Mouse (Mus musculus) myocyte (in vitro differentiated cells): Measurements from ENCODE around the gene Pygl. TPM values are rescaled to one million over a fixed set of nuclear protein-coding genes. Genes with fewer than 3 reads are reported as not detected.

Source experiments
- H3K27me3 ChIP-seq: one replicate; pipeline ENCODE4 v1.6.1; 2011; ENCODE audit not compliant: control insufficient read depth, insufficient read depth, insufficient read length
- H3K36me3 ChIP-seq: one replicate; pipeline ENCODE4 v1.6.1; 2011; ENCODE audit not compliant: control insufficient read depth, insufficient read depth
- H3K4me2 ChIP-seq: one replicate; pipeline ENCODE4 v1.6.1; 2011; ENCODE audit warnings: low read depth, control low read depth
- H3K4me3 ChIP-seq: one replicate; pipeline ENCODE4 v1.5.1; 2011; ENCODE audit warnings: mild to moderate bottlenecking, control low read depth, moderate library complexity
- H3K79me2 ChIP-seq: one replicate; pipeline ENCODE4 v1.6.1; 2011; ENCODE audit not compliant: control insufficient read depth, insufficient read depth
- H3ac ChIP-seq: one replicate; pipeline ENCODE4 v1.6.1; 2011; ENCODE audit not compliant: control insufficient read depth, insufficient read length
- CEBPB ChIP-seq: IDR thresholded peaks from 2 replicates; pipeline ENCODE4 v1.6.1; 2011; ENCODE audit warnings: mild to moderate bottlenecking, moderate library complexity; ENCODE audit not compliant: poor library complexity, insufficient read depth, severe bottlenecking
- E2F4 ChIP-seq: IDR thresholded peaks from one replicate; pipeline ENCODE4 v1.6.1; 2011; ENCODE audit warnings: mild to moderate bottlenecking, control low read depth, moderate library complexity; ENCODE audit not compliant: insufficient read depth
- MAX ChIP-seq: IDR thresholded peaks from one replicate; pipeline ENCODE4 v1.6.1; 2011; ENCODE audit warnings: low read depth, mild to moderate bottlenecking, control low read depth
- MYOD1 ChIP-seq, 3 experiments: IDR thresholded peaks; one replicate each; pipeline ENCODE4 v1.6.1; 2011; ENCODE audit warnings: control low read depth in 2 of 3, low read depth in 2 of 3, mild to moderate bottlenecking in 2 of 3, moderate library complexity in 1 of 3; ENCODE audit not compliant: insufficient read length in 2 of 3, control insufficient read depth in 1 of 3
- MYOG ChIP-seq, 3 experiments: IDR thresholded peaks; one replicate each; pipeline ENCODE4 v1.6.1; 2011; ENCODE audit warnings: control low read depth in 2 of 3, low read depth in 2 of 3, mild to moderate bottlenecking in 2 of 3; ENCODE audit not compliant: insufficient read length in 2 of 3, control insufficient read depth in 1 of 3, insufficient read depth in 1 of 3
- POLR2A ChIP-seq: IDR thresholded peaks from one replicate; pipeline ENCODE4 v1.6.1; 2011; ENCODE audit warnings: low read depth, mild to moderate bottlenecking, control low read depth, moderate library complexity; ENCODE audit not compliant: insufficient read length
- POLR2AphosphoS2 ChIP-seq: IDR thresholded peaks from one replicate; pipeline ENCODE4 v1.6.1; 2011; ENCODE audit warnings: low read depth, control low read depth; ENCODE audit not compliant: insufficient read length
- REST ChIP-seq: IDR thresholded peaks from one replicate; pipeline ENCODE4 v1.6.1; 2011; ENCODE audit warnings: mild to moderate bottlenecking, control low read depth, moderate library complexity; ENCODE audit not compliant: insufficient read depth, insufficient read length
- SRF ChIP-seq: IDR thresholded peaks from one replicate; pipeline ENCODE4 v1.6.1; 2011; ENCODE audit warnings: low read depth; ENCODE audit not compliant: control insufficient read depth, insufficient read length
- TCF12 ChIP-seq: IDR thresholded peaks from one replicate; pipeline ENCODE4 v1.6.1; 2011; ENCODE audit warnings: mild to moderate bottlenecking, control low read depth; ENCODE audit not compliant: poor library complexity, insufficient read depth, severe bottlenecking
- TCF3 ChIP-seq: IDR thresholded peaks from one replicate; pipeline ENCODE4 v1.6.1; 2011; ENCODE audit warnings: low read depth, control low read depth; ENCODE audit not compliant: insufficient read length
- USF1 ChIP-seq: IDR thresholded peaks from one replicate; pipeline ENCODE4 v1.6.1; 2011; ENCODE audit warnings: low read depth, mild to moderate bottlenecking, control low read depth, moderate library complexity
- polyA plus RNA-seq: library from polyadenylated mRNA; unstranded; fragments of >200 nt; fragmentation: generic; extraction: Trizol; gene quantifications from one replicate; pipeline ENCODE4 v1.2.1, GENCODE M21; 2012; ENCODE audit warnings: missing spikeins

The Pygl gene
- polyA plus RNA-seq, 1 experiment = 0.02 TPM

DNA sequence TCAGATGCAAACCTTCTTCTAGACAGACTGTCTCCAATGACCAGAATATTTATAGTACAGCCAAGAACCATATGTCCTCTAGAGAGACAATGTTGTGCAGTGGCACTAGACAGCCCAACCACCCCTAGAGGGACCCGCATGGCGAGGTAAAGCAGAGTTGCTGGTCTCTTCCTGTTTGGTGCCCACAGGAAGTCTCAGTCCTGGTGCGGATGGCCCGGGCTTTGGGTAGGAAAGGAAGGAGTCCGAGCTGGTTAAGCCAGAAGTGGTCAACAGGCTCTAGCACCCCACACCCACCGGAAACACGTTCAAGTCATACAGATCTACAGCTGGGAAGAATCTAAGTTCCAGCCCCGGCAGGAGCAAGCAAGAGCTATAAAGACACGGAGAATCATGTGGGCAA is 36.0 kb upstream of the Pygl start:
- Histone ChIP-seq H3K27me3 (peaks cover 21% of the 10 kb centered on the region), H3K79me2 (no peaks in the 10 kb centered on the region), H3ac (no peak overlapping the region), H3K4me3 (no peak overlapping the region), H3K4me2 (no peak overlapping the region), H3K36me3 (no peaks in the 10 kb centered on the region)
- TF ChIP-seq POLR2A (no peak), REST (no peak), USF1 (no peak), MYOD1 (IDR thresholded peaks at IDR 0.05; ENCODE audit: control insufficient read depth in 1 of 3, insufficient read length in 2 of 3, low read depth in 2 of 3) (no peak), MAX (no peak), SRF (no peak), E2F4 (no peak), CEBPB (no peak), TCF12 (no peak), MYOG (IDR thresholded peaks at IDR 0.05; ENCODE audit: control insufficient read depth in 1 of 3, insufficient read depth in 1 of 3, insufficient read length in 2 of 3, low read depth in 2 of 3) (no peak), POLR2AphosphoS2 (no peak), TCF3 (no peak)

DNA sequence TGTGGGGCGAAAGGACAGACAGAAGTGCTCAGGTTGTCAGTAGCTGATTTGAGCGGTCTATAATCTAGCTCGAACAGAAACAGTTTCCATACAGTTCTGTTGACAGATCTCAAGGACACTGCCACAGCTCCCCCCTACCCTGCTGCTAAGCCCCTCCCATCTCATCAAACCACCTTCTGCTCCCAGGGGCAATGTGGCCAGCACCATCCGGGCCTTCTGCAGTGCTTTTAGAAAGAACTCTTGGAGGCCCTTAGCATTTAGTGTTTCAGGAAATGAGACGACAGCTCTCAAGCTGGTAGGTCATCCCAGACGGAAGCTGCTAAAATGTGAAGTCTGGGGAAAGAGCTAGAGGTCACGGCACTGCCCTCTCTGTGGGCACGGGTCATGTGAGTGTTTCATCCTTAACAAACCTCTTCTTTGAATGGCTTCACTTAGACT is 35.2 kb upstream of the Pygl start:
- Histone ChIP-seq H3K4me3 (no peak overlapping the region), H3K4me2 (no peak overlapping the region), H3K36me3 (no peaks in the 10 kb centered on the region), H3ac (no peak overlapping the region), H3K79me2 (no peaks in the 10 kb centered on the region), H3K27me3 (peaks cover 22% of the 10 kb centered on the region)
- TF ChIP-seq TCF12 = no peak
- TF ChIP-seq USF1 = no peak
- TF ChIP-seq SRF = no peak
- TF ChIP-seq MYOG (IDR thresholded peaks at IDR 0.05; ENCODE audit: control insufficient read depth in 1 of 3, insufficient read depth in 1 of 3, insufficient read length in 2 of 3, low read depth in 2 of 3) = no peak
- TF ChIP-seq TCF3 = no peak
- TF ChIP-seq E2F4 = no peak
- TF ChIP-seq REST = no peak

DNA sequence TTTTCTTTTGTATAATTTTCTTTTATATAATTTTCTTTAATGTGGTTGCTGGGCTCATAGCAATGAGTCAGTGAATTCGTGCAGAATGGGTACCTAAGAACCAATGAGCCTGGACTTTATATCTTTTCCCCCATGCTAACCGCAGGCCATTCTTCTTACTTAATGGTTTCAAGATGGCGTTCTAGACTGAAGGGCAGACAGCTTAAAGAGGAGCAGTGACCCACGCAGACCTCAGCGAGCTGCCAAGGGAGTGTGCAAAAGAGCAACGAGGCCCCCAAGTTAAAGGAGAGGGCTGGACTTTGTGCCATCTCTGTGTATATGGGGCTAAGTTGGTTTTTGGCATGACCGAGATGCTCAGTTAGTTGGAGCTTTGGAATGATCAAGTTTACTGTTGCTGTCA is 32.4 kb upstream of the Pygl start:
- H3K36me3 ChIP-seq = no peaks in the 10 kb centered on the region
- H3K27me3 ChIP-seq = peaks cover 29% of the 10 kb centered on the region
- H3K4me2 ChIP-seq = no peak overlapping the region
- H3ac ChIP-seq = no peak overlapping the region
- no peaks in the 10 kb centered on the region for H3K79me2 ChIP-seq
- TF ChIP-seq MAX (no peak), USF1 (no peak), POLR2A (no peak), POLR2AphosphoS2 (no peak), REST (no peak), TCF12 (no peak), SRF (no peak), CEBPB (no peak), E2F4 (no peak), TCF3 (no peak), MYOG (IDR thresholded peaks at IDR 0.05; ENCODE audit: control insufficient read depth in 1 of 3, insufficient read depth in 1 of 3, insufficient read length in 2 of 3, low read depth in 2 of 3) (no peak), MYOD1 (IDR thresholded peaks at IDR 0.05; ENCODE audit: control insufficient read depth in 1 of 3, insufficient read length in 2 of 3, low read depth in 2 of 3) (no peak)
- H3K4me3 ChIP-seq = no peak overlapping the region

DNA sequence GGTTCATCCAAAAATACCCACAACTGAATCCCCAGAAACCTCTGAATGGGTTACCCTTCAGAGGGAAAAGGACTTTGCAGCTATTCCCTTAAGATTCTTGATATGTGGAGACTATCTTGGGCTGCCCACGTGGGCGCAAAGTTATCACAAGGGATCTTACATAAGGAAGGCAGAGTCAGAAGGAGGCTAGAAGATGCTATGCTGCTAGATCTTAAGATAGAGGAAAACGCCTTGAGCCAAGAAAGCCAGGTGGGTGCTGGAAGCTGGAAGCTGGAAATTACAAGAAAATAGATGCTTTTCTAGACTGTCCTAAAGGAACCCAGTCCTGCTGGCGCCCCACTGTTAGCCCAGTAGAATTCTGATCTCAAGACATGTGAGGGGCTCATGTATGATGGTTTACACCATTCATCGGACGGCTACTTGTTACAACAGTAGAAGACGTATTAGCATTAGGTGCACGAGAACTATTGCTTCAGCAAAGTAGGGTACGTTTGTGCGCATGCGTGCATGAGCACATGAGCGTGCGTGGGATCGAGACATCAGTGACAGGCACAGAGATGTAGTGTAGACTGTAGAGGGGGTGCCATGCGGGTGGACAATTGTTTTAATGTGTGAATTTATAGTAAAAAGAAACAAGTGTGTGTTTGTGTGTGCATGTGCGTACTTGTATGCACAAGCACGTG is 31.1 kb upstream of the Pygl start:
- no peak overlapping the region for H3ac ChIP-seq
- H3K36me3 ChIP-seq = no peaks in the 10 kb centered on the region
- TF ChIP-seq CEBPB (no peak), POLR2A (no peak), POLR2AphosphoS2 (no peak), MYOG (IDR thresholded peaks at IDR 0.05; ENCODE audit: control insufficient read depth in 1 of 3, insufficient read depth in 1 of 3, insufficient read length in 2 of 3, low read depth in 2 of 3) (no peak), TCF3 (no peak), MYOD1 (IDR thresholded peaks at IDR 0.05; ENCODE audit: control insufficient read depth in 1 of 3, insufficient read length in 2 of 3, low read depth in 2 of 3) (no peak), MAX (no peak), E2F4 (no peak)
- no peaks in the 10 kb centered on the region for H3K79me2 ChIP-seq
- H3K4me3 ChIP-seq = no peak overlapping the region
- no peak overlapping the region for H3K4me2 ChIP-seq
- peaks cover 28% of the 10 kb centered on the region for H3K27me3 ChIP-seq
